Mouse (Mus musculus): ENCODE results near the gene 2310039H08Rik. TPM values are rescaled to one million over a fixed set of nuclear protein-coding genes. Genes with fewer than 3 reads are reported as not detected.

The 2310039H08Rik gene
- polyA plus RNA-seq, 1 experiment from 2014 or later: 54.8 TPM

DNA sequence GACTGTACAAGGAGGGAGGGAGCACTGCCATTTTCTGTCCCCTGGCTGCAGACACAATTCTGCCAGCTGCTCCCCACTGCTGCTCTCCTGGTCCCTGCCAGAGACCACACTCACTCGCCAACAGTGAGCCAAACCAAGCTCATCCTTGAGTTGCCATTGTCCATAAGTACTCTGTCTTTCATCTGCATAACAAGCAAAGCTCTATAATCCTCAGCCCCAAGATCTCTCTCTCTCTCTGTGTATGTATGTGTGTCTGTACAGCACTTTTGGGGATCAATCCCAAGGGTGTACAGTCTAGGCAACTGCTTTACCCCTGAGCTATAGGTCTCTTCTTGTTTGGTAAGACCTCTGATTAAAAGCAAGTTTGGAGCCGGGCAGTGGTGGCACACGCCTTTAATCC lies 38.2 kb downstream of the 2310039H08Rik start:
- H3K4me3 ChIP-seq: no peak overlapping the region
- H3K36me3 ChIP-seq: peaks cover 47% of the 10 kb centered on the region
- no peaks in the 10 kb centered on the region for H3K9me3 ChIP-seq
- no peaks in the 10 kb centered on the region for H3K27me3 ChIP-seq
- ATAC-seq (ENCODE audit: insufficient number of reproducible peaks, insufficient read depth, low FRiP score, low TSS enrichment): no peak
- no peak overlapping the region for H3K9ac ChIP-seq
- H3K27ac ChIP-seq: no peak overlapping the region
- no peaks in the 10 kb centered on the region for H3K4me1 ChIP-seq
- 87% methylated on average over 3 of the region's 3 CpGs for WGBS
- H3K4me2 ChIP-seq (replicated peaks): no peak overlapping the region

DNA sequence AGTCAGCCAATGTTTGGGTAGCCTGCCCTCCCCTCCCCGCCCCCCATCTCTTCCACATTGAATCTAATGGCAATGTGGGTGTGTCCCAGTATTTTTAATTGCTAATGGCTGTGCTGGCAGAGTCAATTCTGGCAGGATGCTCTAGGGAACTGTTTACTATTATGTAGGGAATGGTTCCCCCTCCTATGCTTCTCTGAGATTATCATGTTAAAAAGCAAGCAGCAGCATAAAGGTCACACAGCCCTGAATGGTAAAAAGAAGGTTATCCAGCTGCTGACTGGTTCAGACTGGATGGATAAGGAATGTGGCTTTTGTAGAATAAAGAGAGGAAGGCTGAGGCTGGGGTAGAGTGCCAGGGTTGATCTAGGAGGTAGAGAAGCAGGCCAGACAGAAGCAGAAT lies 40.0 kb downstream of the 2310039H08Rik start:
- Histone ChIP-seq H3K9ac (no peak overlapping the region), H3K27ac (no peak overlapping the region), H3K4me2 (replicated peaks) (no peak overlapping the region), H3K27me3 (no peaks in the 10 kb centered on the region), H3K4me1 (no peaks in the 10 kb centered on the region), H3K4me3 (no peak overlapping the region), H3K9me3 (no peaks in the 10 kb centered on the region), H3K36me3 (peaks cover 31% of the 10 kb centered on the region)
- 80% methylated on average over 1 of the region's 1 CpGs for WGBS
- no peak for ATAC-seq (ENCODE audit: insufficient number of reproducible peaks, insufficient read depth, low FRiP score, low TSS enrichment)

GRCm38 (mm10) chr17:46813637-46814036 lies 41.2 kb downstream of the 2310039H08Rik start:
- Histone ChIP-seq H3K36me3 (peaks cover 24% of the 10 kb centered on the region; the same call in 1 of the 2 replicates), H3K9me3 (no peaks in the 10 kb centered on the region)
- WGBS: 82% methylated on average over 8 of the region's 8 CpGs

DNA sequence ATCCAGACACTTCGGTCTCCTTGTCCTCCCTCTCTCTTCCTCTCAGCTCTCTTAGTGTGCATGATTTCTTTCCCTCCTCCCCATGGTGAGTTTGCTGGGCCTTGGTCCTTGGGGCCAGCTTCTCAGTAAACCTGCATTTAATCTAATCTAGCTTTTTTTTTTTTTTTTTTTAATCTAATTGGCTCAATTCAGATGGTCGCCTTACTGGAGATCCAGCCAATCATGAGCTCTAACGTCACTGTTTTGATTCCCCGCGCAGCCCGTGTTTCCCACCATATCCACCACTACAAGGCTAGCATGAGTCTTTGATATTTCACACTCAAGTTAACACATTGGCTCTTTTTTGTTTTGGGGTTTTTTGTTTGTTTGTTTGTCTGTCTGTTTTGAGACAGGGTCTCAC lies 42.1 kb downstream of the 2310039H08Rik start:
- Histone ChIP-seq H3K4me3 (no peak overlapping the region), H3K27ac (no peak overlapping the region), H3K36me3 (peaks cover 31% of the 10 kb centered on the region; the same call in 1 of the 2 replicates), H3K27me3 (no peaks in the 10 kb centered on the region), H3K4me2 (replicated peaks) (no peak overlapping the region), H3K9me3 (no peaks in the 10 kb centered on the region), H3K9ac (no peak overlapping the region), H3K4me1 (no peaks in the 10 kb centered on the region)
- ATAC-seq (ENCODE audit: insufficient number of reproducible peaks, insufficient read depth, low FRiP score, low TSS enrichment): no peak
- WGBS: 87% methylated on average over 6 of the region's 6 CpGs

More at GRCm38 (mm10) chr17:46813637-46814036, 41.2 kb downstream of the 2310039H08Rik start:
- Histone ChIP-seq H3K4me3 (no peak overlapping the region), H3K4me1 (no peaks in the 10 kb centered on the region), H3K27ac (no peak overlapping the region), H3K27me3 (no peaks in the 10 kb centered on the region), H3K9ac (no peak overlapping the region), H3K4me2 (replicated peaks) (no peak overlapping the region)
- no peak for ATAC-seq (ENCODE audit: insufficient number of reproducible peaks, insufficient read depth, low FRiP score, low TSS enrichment)

GRCm38 (mm10) chr17:46816306-46816705 lies 43.9 kb downstream of the 2310039H08Rik start:
- peaks cover 43% of the 10 kb centered on the region for H3K36me3 ChIP-seq
- 76% methylated on average over 13 of the region's 13 CpGs for WGBS
- H3K4me1 ChIP-seq: no peaks in the 10 kb centered on the region
- no peak overlapping the region for H3K4me2 ChIP-seq (replicated peaks)
- H3K9ac ChIP-seq: no peak overlapping the region
- H3K4me3 ChIP-seq: no peak overlapping the region
- no peaks in the 10 kb centered on the region for H3K9me3 ChIP-seq
- ATAC-seq (ENCODE audit: insufficient number of reproducible peaks, insufficient read depth, low FRiP score, low TSS enrichment): no peak
- no peak overlapping the region for H3K27ac ChIP-seq
- H3K27me3 ChIP-seq: no peaks in the 10 kb centered on the region

DNA sequence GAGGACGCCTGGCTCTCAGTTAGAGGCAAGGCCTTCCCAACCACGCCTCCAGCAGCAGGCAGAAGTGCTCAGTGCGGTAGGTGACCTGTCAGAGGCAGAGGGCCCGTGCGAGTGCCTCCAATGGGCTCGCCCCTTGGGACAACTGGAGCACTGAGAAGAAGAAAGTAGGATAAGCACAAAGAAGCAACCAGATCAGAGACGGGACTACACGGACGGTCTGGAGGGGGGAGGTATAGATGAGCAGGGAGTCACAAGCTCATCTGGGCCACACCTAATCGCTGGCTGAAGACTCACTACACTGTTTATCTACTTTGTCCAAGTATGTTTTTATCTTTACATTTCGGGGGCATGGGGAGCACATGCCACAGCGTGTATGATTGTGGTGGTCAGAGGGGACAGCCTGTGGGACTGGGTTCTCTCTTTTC lies 45.3 kb downstream of the 2310039H08Rik start:
- no peak overlapping the region for H3K4me2 ChIP-seq (replicated peaks)
- no peak overlapping the region for H3K4me3 ChIP-seq
- H3K36me3 ChIP-seq: peaks cover 45% of the 10 kb centered on the region
- no peak overlapping the region for H3K9ac ChIP-seq
- no peaks in the 10 kb centered on the region for H3K4me1 ChIP-seq
- 88% methylated on average over 12 of the region's 12 CpGs for WGBS
- no peak overlapping the region for H3K27ac ChIP-seq
- H3K27me3 ChIP-seq: no peaks in the 10 kb centered on the region
- ATAC-seq (ENCODE audit: insufficient number of reproducible peaks, insufficient read depth, low FRiP score, low TSS enrichment): no peak
- no peaks in the 10 kb centered on the region for H3K9me3 ChIP-seq

- WGBS: 93% methylated on average over 7 of the region's 7 CpGs
- Histone ChIP-seq H3K27me3 (no peaks in the 10 kb centered on the region), H3K9me3 (no peaks in the 10 kb centered on the region), H3K27ac (no peak overlapping the region), H3K4me2 (replicated peaks) (no peak overlapping the region), H3K4me3 (no peak overlapping the region), H3K36me3 (peaks cover 60% of the 10 kb centered on the region), H3K9ac (no peak overlapping the region), H3K4me1 (no peaks in the 10 kb centered on the region)
- no peak for ATAC-seq (ENCODE audit: insufficient number of reproducible peaks, insufficient read depth, low FRiP score, low TSS enrichment)
These were observed 48.2 kb downstream of the 2310039H08Rik start for GRCm38 (mm10) chr17:46820628-46821027.

Other genes starting within 250 kb of the 2310039H08Rik start
- 12.4 and 13.4 TPM in 2 replicates for gene Cul9, start 226.2 kb upstream of the 2310039H08Rik start, polyA plus RNA-seq (2016; fragmentation: Nextera tagmentation; extraction: Ambion mirVana)
- 10.5 and 12.0 TPM in 2 replicates for gene Srf, start 216.5 kb upstream of the 2310039H08Rik start, polyA plus RNA-seq (2016; fragmentation: Nextera tagmentation; extraction: Ambion mirVana)
- 130 and 134 TPM in 2 replicates for gene Ptk7, start 143.1 kb upstream of the 2310039H08Rik start, polyA plus RNA-seq (2016; fragmentation: Nextera tagmentation; extraction: Ambion mirVana)
- gene Klc4, start 126.6 kb upstream of the 2310039H08Rik start, polyA plus RNA-seq (2016; fragmentation: Nextera tagmentation; extraction: Ambion mirVana): 28.5 and 29.8 TPM in 2 replicates
- 98.1 and 102 TPM in 2 replicates for gene Mrpl2, start 126.4 kb upstream of the 2310039H08Rik start, polyA plus RNA-seq (2016; fragmentation: Nextera tagmentation; extraction: Ambion mirVana)
- 57.3 and 61.1 TPM in 2 replicates for gene Cul7, start 122.3 kb upstream of the 2310039H08Rik start, polyA plus RNA-seq (2016; fragmentation: Nextera tagmentation; extraction: Ambion mirVana)
- gene Rrp36, start 98.3 kb upstream of the 2310039H08Rik start, polyA plus RNA-seq (2016; fragmentation: Nextera tagmentation; extraction: Ambion mirVana): 62.6 and 67.6 TPM in 2 replicates
- 170 and 174 TPM in 2 replicates for gene Mea1, start 93.8 kb upstream of the 2310039H08Rik start, polyA plus RNA-seq (2016; fragmentation: Nextera tagmentation; extraction: Ambion mirVana)
- 134 and 137 TPM in 2 replicates for gene Klhdc3, start 91.7 kb upstream of the 2310039H08Rik start, polyA plus RNA-seq (2016; fragmentation: Nextera tagmentation; extraction: Ambion mirVana)
- 110 and 111 TPM in 2 replicates for gene Ppp2r5d, start 67.5 kb upstream of the 2310039H08Rik start, polyA plus RNA-seq (2016; fragmentation: Nextera tagmentation; extraction: Ambion mirVana)
- 43.0 and 45.1 TPM in 2 replicates for gene Pex6, start 61.2 kb upstream of the 2310039H08Rik start, polyA plus RNA-seq (2016; fragmentation: Nextera tagmentation; extraction: Ambion mirVana)
- 0.69 and 0.74 TPM in 2 replicates for gene Gnmt, start 43.5 kb upstream of the 2310039H08Rik start, polyA plus RNA-seq (2016; fragmentation: Nextera tagmentation; extraction: Ambion mirVana)
- 61.2 and 63.1 TPM in 2 replicates for gene Cnpy3, start 20.4 kb upstream of the 2310039H08Rik start, polyA plus RNA-seq (2016; fragmentation: Nextera tagmentation; extraction: Ambion mirVana)
- 0.41 and 0.47 TPM in 2 replicates for gene Ptcra, start 8.9 kb upstream of the 2310039H08Rik start, polyA plus RNA-seq (2016; fragmentation: Nextera tagmentation; extraction: Ambion mirVana)
- 180 and 184 TPM in 2 replicates for gene Rpl7l1, start 10.0 kb downstream of the 2310039H08Rik start, polyA plus RNA-seq (2016; fragmentation: Nextera tagmentation; extraction: Ambion mirVana)
- 4.6 and 5.5 TPM in 2 replicates for gene Bicral, start 85.8 kb downstream of the 2310039H08Rik start, polyA plus RNA-seq (2016; fragmentation: Nextera tagmentation; extraction: Ambion mirVana)
- 80.2 and 83.7 TPM in 2 replicates for gene Tbcc, start 118.0 kb downstream of the 2310039H08Rik start, polyA plus RNA-seq (2016; fragmentation: Nextera tagmentation; extraction: Ambion mirVana)
- gene Prph2, start 137.8 kb downstream of the 2310039H08Rik start, polyA plus RNA-seq (2016; fragmentation: Nextera tagmentation; extraction: Ambion mirVana): 0.09 TPM in 1 of 2 replicates, not detected in the other
- 21.1 and 22.8 TPM in 2 replicates for gene Ubr2, start 237.9 kb downstream of the 2310039H08Rik start, polyA plus RNA-seq (2016; fragmentation: Nextera tagmentation; extraction: Ambion mirVana)